Mouse (Mus musculus): ENCODE measurements around the gene Amz1. TPM values are rescaled to one million over a fixed set of nuclear protein-coding genes. Genes with fewer than 3 reads are reported as not detected.

The Amz1 gene
- total RNA-seq, 1 experiment, result 5.6 TPM

- Histone ChIP-seq H3K27ac (ENCODE audit: insufficient read depth, low read depth, low read length, poor library complexity, severe bottlenecking) (no peak overlapping the region), H3K9ac (ENCODE audit: insufficient read depth, low read depth, low read length, poor library complexity, severe bottlenecking) (no peak overlapping the region), H3K4me3 (ENCODE audit: insufficient read depth in 1 of 2, low read depth in 1 of 2, low read length in 2 of 2, poor library complexity in 1 of 2, severe bottlenecking in 1 of 2) (no peak overlapping the region), H3K9me3 (ENCODE audit: control insufficient read depth, insufficient read depth, low read depth, low read length) (no peaks in the 10 kb centered on the region), H3K36me3 (ENCODE audit: control insufficient read depth, insufficient read depth, low read length, poor library complexity, severe bottlenecking) (no peaks in the 10 kb centered on the region), H3K4me1 (ENCODE audit: control insufficient read depth in 2 of 2, insufficient read depth in 2 of 2, low read length in 2 of 2, poor library complexity in 1 of 2) (no peaks in the 10 kb centered on the region)
- DNase-seq (ENCODE audit: low read depth, low spot score), result no peak
- in situ Hi-C loops (cut with MboI; ENCODE audit: low sequenced_read_pairs in 2 of 2, unreplicated experiment in 2 of 2), result no loop called here
- TF ChIP-seq ZC3H11A (IDR thresholded peaks at IDR 0.05; ENCODE audit: borderline replicate concordance, low read depth, low read length), result no peak
- TF ChIP-seq ZNF384 (IDR thresholded peaks at IDR 0.05; ENCODE audit: low read depth, low read length), result no peak
- no peak for TF ChIP-seq HCFC1 (IDR thresholded peaks at IDR 0.05; ENCODE audit: borderline replicate concordance, insufficient read depth, low read length)
- no peak for TF ChIP-seq CHD2 (IDR thresholded peaks at IDR 0.05; ENCODE audit: low read depth, low read length)
- no peak for TF ChIP-seq MAFK (IDR thresholded peaks at IDR 0.05; ENCODE audit: insufficient read depth, low read depth, low read length)
Observed at GRCm38 (mm10) chr5:140726062-140726839, 2.3 kb downstream of the Amz1 start.

GRCm38 (mm10) chr5:140726946-140727740, 3.2 kb downstream of the Amz1 start:
- TF ChIP-seq MAFK (IDR thresholded peaks at IDR 0.05; ENCODE audit: insufficient read depth, low read depth, low read length), result no peak
- TF ChIP-seq CHD2 (IDR thresholded peaks at IDR 0.05; ENCODE audit: low read depth, low read length), result no peak
- TF ChIP-seq HCFC1 (IDR thresholded peaks at IDR 0.05; ENCODE audit: borderline replicate concordance, insufficient read depth, low read length), result no peak
- TF ChIP-seq ZC3H11A (IDR thresholded peaks at IDR 0.05; ENCODE audit: borderline replicate concordance, low read depth, low read length), result no peak
- TF ChIP-seq ZNF384 (IDR thresholded peaks at IDR 0.05; ENCODE audit: low read depth, low read length), result no peak
- H3K27ac ChIP-seq (ENCODE audit: insufficient read depth, low read depth, low read length, poor library complexity, severe bottlenecking), result no peak overlapping the region
- DNase-seq (ENCODE audit: low read depth, low spot score), result no peak
- H3K9ac ChIP-seq (ENCODE audit: insufficient read depth, low read depth, low read length, poor library complexity, severe bottlenecking), result no peak overlapping the region
- no peak overlapping the region for H3K4me3 ChIP-seq (ENCODE audit: insufficient read depth in 1 of 2, low read depth in 1 of 2, low read length in 2 of 2, poor library complexity in 1 of 2, severe bottlenecking in 1 of 2)
- H3K9me3 ChIP-seq (ENCODE audit: control insufficient read depth, insufficient read depth, low read depth, low read length), result no peaks in the 10 kb centered on the region
- H3K36me3 ChIP-seq (ENCODE audit: control insufficient read depth, insufficient read depth, low read length, poor library complexity, severe bottlenecking), result no peaks in the 10 kb centered on the region
- in situ Hi-C loops (cut with MboI; ENCODE audit: low sequenced_read_pairs in 2 of 2, unreplicated experiment in 2 of 2), result no loop called here
- no peaks in the 10 kb centered on the region for H3K4me1 ChIP-seq (ENCODE audit: control insufficient read depth in 2 of 2, insufficient read depth in 2 of 2, low read length in 2 of 2, poor library complexity in 1 of 2)

- in situ Hi-C loops (cut with MboI; ENCODE audit: low sequenced_read_pairs in 2 of 2, unreplicated experiment in 2 of 2), result no loop called here
- TF ChIP-seq CHD2 (IDR thresholded peaks at IDR 0.05; ENCODE audit: low read depth, low read length) (no peak), MAFK (IDR thresholded peaks at IDR 0.05; ENCODE audit: insufficient read depth, low read depth, low read length) (no peak), HCFC1 (IDR thresholded peaks at IDR 0.05; ENCODE audit: borderline replicate concordance, insufficient read depth, low read length) (no peak), ZC3H11A (IDR thresholded peaks at IDR 0.05; ENCODE audit: borderline replicate concordance, low read depth, low read length) (no peak), ZNF384 (IDR thresholded peaks at IDR 0.05; ENCODE audit: low read depth, low read length) (no peak)
- Histone ChIP-seq H3K36me3 (ENCODE audit: control insufficient read depth, insufficient read depth, low read length, poor library complexity, severe bottlenecking) (no peaks in the 10 kb centered on the region), H3K27ac (ENCODE audit: insufficient read depth, low read depth, low read length, poor library complexity, severe bottlenecking) (no peak overlapping the region), H3K4me1 (ENCODE audit: control insufficient read depth in 2 of 2, insufficient read depth in 2 of 2, low read length in 2 of 2, poor library complexity in 1 of 2) (peaks cover 0 to 3% of the 10 kb centered on the region in 2 experiments; a peak in 1 of 4 replicates), H3K9ac (ENCODE audit: insufficient read depth, low read depth, low read length, poor library complexity, severe bottlenecking) (no peak overlapping the region), H3K4me3 (ENCODE audit: insufficient read depth in 1 of 2, low read depth in 1 of 2, low read length in 2 of 2, poor library complexity in 1 of 2, severe bottlenecking in 1 of 2) (no peak overlapping the region), H3K9me3 (ENCODE audit: control insufficient read depth, insufficient read depth, low read depth, low read length) (no peaks in the 10 kb centered on the region)
- no peak for DNase-seq (ENCODE audit: low read depth, low spot score)
Observed at GRCm38 (mm10) chr5:140731040-140731797, 7.3 kb downstream of the Amz1 start.

- Histone ChIP-seq H3K9ac (ENCODE audit: insufficient read depth, low read depth, low read length, poor library complexity, severe bottlenecking) (no peak overlapping the region), H3K27ac (ENCODE audit: insufficient read depth, low read depth, low read length, poor library complexity, severe bottlenecking) (no peak overlapping the region), H3K9me3 (ENCODE audit: control insufficient read depth, insufficient read depth, low read depth, low read length) (no peaks in the 10 kb centered on the region), H3K36me3 (ENCODE audit: control insufficient read depth, insufficient read depth, low read length, poor library complexity, severe bottlenecking) (no peaks in the 10 kb centered on the region), H3K4me1 (ENCODE audit: control insufficient read depth in 2 of 2, insufficient read depth in 2 of 2, low read length in 2 of 2, poor library complexity in 1 of 2) (peaks cover 0 to 5% of the 10 kb centered on the region in 2 experiments; a peak in 1 of 4 replicates), H3K4me3 (ENCODE audit: insufficient read depth in 1 of 2, low read depth in 1 of 2, low read length in 2 of 2, poor library complexity in 1 of 2, severe bottlenecking in 1 of 2) (no peak overlapping the region)
- in situ Hi-C loops (cut with MboI; ENCODE audit: low sequenced_read_pairs in 2 of 2, unreplicated experiment in 2 of 2), result no loop called here
- TF ChIP-seq HCFC1 (IDR thresholded peaks at IDR 0.05; ENCODE audit: borderline replicate concordance, insufficient read depth, low read length), result no peak
- no peak for TF ChIP-seq ZC3H11A (IDR thresholded peaks at IDR 0.05; ENCODE audit: borderline replicate concordance, low read depth, low read length)
- TF ChIP-seq CHD2 (IDR thresholded peaks at IDR 0.05; ENCODE audit: low read depth, low read length), result no peak
- no peak for TF ChIP-seq ZNF384 (IDR thresholded peaks at IDR 0.05; ENCODE audit: low read depth, low read length)
- TF ChIP-seq MAFK (IDR thresholded peaks at IDR 0.05; ENCODE audit: insufficient read depth, low read depth, low read length), result no peak
- no peak for DNase-seq (ENCODE audit: low read depth, low spot score)
Observed at GRCm38 (mm10) chr5:140732195-140732594, 8.3 kb downstream of the Amz1 start.

All from ES-E14 (cell line).